Mouse (Mus musculus): Measurements from ENCODE around the gene Gm15217.

Gm15217 gene

GRCm38 (mm10) chr14:46398091-46398695 is 19.0 kb downstream of the Gm15217 start:
- DNase-seq (ENCODE audit: low spot score), result no peak

- DNase-seq (ENCODE audit: low spot score), result no peak
Measured at GRCm38 (mm10) chr14:46399925-46400324, 20.7 kb downstream of the Gm15217 start.

- no peak for DNase-seq (ENCODE audit: low spot score)
Measured at GRCm38 (mm10) chr14:46408319-46408718, 29.1 kb downstream of the Gm15217 start.

GRCm38 (mm10) chr14:46409016-46409415 is 29.8 kb downstream of the Gm15217 start:
- no peak for DNase-seq (ENCODE audit: low spot score)

GRCm38 (mm10) chr14:46410557-46411120 is 31.4 kb downstream of the Gm15217 start:
- DNase-seq (ENCODE audit: low spot score), result no peak

- DNase-seq (ENCODE audit: low spot score), result no peak
Measured at GRCm38 (mm10) chr14:46412497-46413000, 33.3 kb downstream of the Gm15217 start.

- DNase-seq (ENCODE audit: low spot score), result no peak
Measured at GRCm38 (mm10) chr14:46418371-46419097, 39.3 kb downstream of the Gm15217 start.

GRCm38 (mm10) chr14:46419269-46419668 is 40.1 kb downstream of the Gm15217 start:
- no peak for DNase-seq (ENCODE audit: low spot score)

GRCm38 (mm10) chr14:46421823-46422222 is 42.6 kb downstream of the Gm15217 start:
- DNase-seq (ENCODE audit: low spot score), result no peak

- DNase-seq (ENCODE audit: low spot score), result no peak
Measured at GRCm38 (mm10) chr14:46427251-46427650, 48.0 kb downstream of the Gm15217 start.

- DNase-seq (ENCODE audit: low spot score), result no peak
Measured at GRCm38 (mm10) chr14:46430231-46430630, 51.0 kb downstream of the Gm15217 start.

Data from urinary bladder, postnatal 10 days (tissue).